Mouse (Mus musculus): ENCODE results near the gene Pgghg. TPM values are rescaled to one million over a fixed set of nuclear protein-coding genes. Genes with fewer than 3 reads are reported as not detected.
"Not testable (repeated sequence)": the region's sequence is repeated elsewhere in the genome, so short reads cannot be mapped to it uniquely, and the experiment has no call there.

The Pgghg gene
- total RNA-seq, 2 experiments from 2014 or later: 4.4 to 4.9 TPM

- DNase-seq; intact Hi-C loops (cut with DNase I): not testable (repeated sequence)
These were observed 35.5 kb downstream of the Pgghg start for GRCm38 (mm10) chr7:140976720-140977119.

- DNase-seq: no peak
- intact Hi-C loops (cut with DNase I): no loop called here
These were observed 40.5 kb downstream of the Pgghg start for GRCm38 (mm10) chr7:140981704-140982103.

GRCm38 (mm10) chr7:140982971-140983370 is 41.8 kb downstream of the Pgghg start:
- no peak for DNase-seq
- intact Hi-C loops (cut with DNase I): no loop called here

- intact Hi-C loops (cut with DNase I): no loop called here
- DNase-seq: no peak
These were observed 46.3 kb downstream of the Pgghg start for GRCm38 (mm10) chr7:140987182-140988138.

GRCm38 (mm10) chr7:140989022-140989421 is 47.8 kb downstream of the Pgghg start:
- DNase-seq: no peak
- intact Hi-C loops (cut with DNase I): no loop called here

- no peak for DNase-seq
- intact Hi-C loops (cut with DNase I): no loop called here
These were observed 49.0 kb downstream of the Pgghg start for GRCm38 (mm10) chr7:140990185-140990584.

DNA sequence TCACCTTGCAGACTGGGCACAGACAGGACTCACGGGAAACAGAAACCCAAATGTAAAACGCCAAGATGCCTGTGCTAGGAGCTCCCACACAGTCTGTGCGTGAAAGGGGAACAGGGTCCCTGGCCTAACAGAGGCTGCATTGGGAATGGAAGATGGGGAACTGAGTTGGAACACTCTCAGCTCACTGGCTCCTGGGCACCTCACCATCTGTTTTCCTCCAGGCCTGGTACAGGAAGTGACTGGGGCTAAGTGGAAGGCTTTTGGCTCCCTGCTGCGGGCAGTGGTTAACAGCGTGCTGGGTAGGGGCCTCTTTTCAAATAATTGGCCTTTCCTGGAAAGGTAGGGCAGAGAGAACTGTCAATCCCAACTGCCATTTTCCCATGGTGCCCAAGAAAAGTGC is 49.4 kb downstream of the Pgghg start:
- no peak for DNase-seq
- intact Hi-C loops (cut with DNase I): no loop called here

DNA sequence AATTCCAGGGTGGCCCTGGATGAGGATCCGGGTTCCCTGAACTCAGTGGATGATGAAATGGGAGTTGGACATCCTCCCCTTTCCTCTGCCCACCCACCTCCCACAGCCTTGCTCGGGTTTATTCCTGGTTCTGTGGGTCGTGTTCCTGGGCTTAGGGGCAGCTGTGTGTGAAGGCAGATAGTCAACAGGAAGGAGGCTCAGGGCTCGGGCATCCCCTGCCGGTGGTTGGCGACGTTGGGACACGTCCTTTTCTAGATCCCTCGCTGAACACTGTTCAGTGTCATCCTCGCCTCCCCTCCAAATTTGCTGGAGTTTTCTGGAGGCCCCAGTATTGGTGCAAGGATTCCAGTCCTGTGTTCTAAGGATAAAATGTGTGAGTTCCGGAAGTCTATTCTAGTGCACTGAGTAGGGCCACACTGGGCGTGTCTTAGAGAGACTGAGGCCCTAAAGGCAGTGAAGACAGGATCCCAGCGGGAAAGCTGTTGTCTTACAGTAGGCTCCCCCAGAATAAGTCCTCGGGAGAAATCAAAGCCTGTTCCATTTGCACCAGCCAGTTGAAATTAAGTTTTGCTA is 50.0 kb downstream of the Pgghg start:
- intact Hi-C loops (cut with DNase I): no loop called here
- no peak for DNase-seq

Other genes starting within 250 kb of the Pgghg start
- gene Olfr541, start 244.1 kb upstream of the Pgghg start, total RNA-seq (2021): not detected
- gene Cyp2e1, start 177.7 kb upstream of the Pgghg start, total RNA-seq (2021): 10 to 100 TPM in 1 of 2 experiments, 1 to 10 TPM in 1; 4.3 to 13.2 TPM
- not detected for gene Syce1, start 153.5 kb upstream of the Pgghg start, total RNA-seq (2021)
- under 1 TPM; 0.19 to 0.35 TPM for gene Zfp941, start 119.2 kb upstream of the Pgghg start, total RNA-seq (2021)
- 1 to 10 TPM in 1 of 2 experiments, under 1 TPM in 1; 0.44 to 1.2 TPM for gene Urah, start 106.4 kb upstream of the Pgghg start, total RNA-seq (2021)
- gene Scgb1c1, start 95.8 kb upstream of the Pgghg start, total RNA-seq (2021): 10 to 100 TPM; 23.9 to 24.8 TPM
- gene Odf3, start 93.6 kb upstream of the Pgghg start, total RNA-seq (2021): not detected
- gene Gm45785, start 85.1 kb upstream of the Pgghg start, total RNA-seq (2021): not detected
- 10 to 100 TPM; 19.8 to 22.4 TPM for gene Ric8a, start 84.4 kb upstream of the Pgghg start, total RNA-seq (2021)
- gene Bet1l, start 83.8 kb upstream of the Pgghg start, total RNA-seq (2021): 10 to 100 TPM; 10.3 to 11.0 TPM
- 10 to 100 TPM; 85.8 to 92.3 TPM for gene Psmd13, start 59.4 kb upstream of the Pgghg start, total RNA-seq (2021)
- gene Sirt3, start 59.1 kb upstream of the Pgghg start, total RNA-seq (2021): 10 to 100 TPM; 62.1 to 71.1 TPM
- 1,000 to 10,000 TPM; 2,774 to 2,839 TPM for gene Cox8b, start 40.9 kb upstream of the Pgghg start, total RNA-seq (2021)
- not detected for gene Nlrp6, start 20.5 kb upstream of the Pgghg start, total RNA-seq (2021)
- gene Ifitm5, start 8.9 kb downstream of the Pgghg start, total RNA-seq (2021): under 1 TPM in 1 of 2 experiments, not detected in 1; 0.42 TPM
- under 1 TPM in 1 of 2 experiments, not detected in 1; 0.76 TPM for gene Gm45717, start 14.5 kb downstream of the Pgghg start, total RNA-seq (2021)
- 100 to 1,000 TPM; 111 to 112 TPM for gene Ifitm2, start 14.6 kb downstream of the Pgghg start, total RNA-seq (2021)
- 1 to 10 TPM; 3.4 to 4.1 TPM for gene Ifitm1, start 25.8 kb downstream of the Pgghg start, total RNA-seq (2021)
- gene Ifitm3, start 69.4 kb downstream of the Pgghg start, total RNA-seq (2021): 100 to 1,000 TPM; 113 to 167 TPM
- 1 to 10 TPM in 1 of 2 experiments, under 1 TPM in 1; 0.47 to 1.0 TPM for gene Ifitm6, start 76.5 kb downstream of the Pgghg start, total RNA-seq (2021)
- not detected for gene Gm17387, start 87.7 kb downstream of the Pgghg start, total RNA-seq (2021)
- not detected for gene B4galnt4, start 119.7 kb downstream of the Pgghg start, total RNA-seq (2021)
- not detected for gene Pkp3, start 136.8 kb downstream of the Pgghg start, total RNA-seq (2021)
- 1 to 10 TPM; 5.6 to 9.5 TPM for gene Sigirr, start 159.2 kb downstream of the Pgghg start, total RNA-seq (2021)
- under 1 TPM; 0.14 to 0.33 TPM for gene Ano9, start 176.4 kb downstream of the Pgghg start, total RNA-seq (2021)
- gene Ptdss2, start 181.0 kb downstream of the Pgghg start, total RNA-seq (2021): 10 to 100 TPM; 25.8 to 36.2 TPM
- 10 to 100 TPM; 66.8 to 67.8 TPM for gene Rnh1, start 231.5 kb downstream of the Pgghg start, total RNA-seq (2021)